Mouse (Mus musculus) layer of hippocampus, adult 11-12 months (tissue): ENCODE measurements around the gene Rab10.

Experiments used
- DNase-seq: peaks from one replicate; pipeline ENCODE4 v3.0.0; 2022; ENCODE audit warnings: low spot score

Rab10 gene

GRCm38 (mm10) chr12:3291849-3292248 lies 17.9 kb downstream of the Rab10 start:
- no peak for DNase-seq

GRCm38 (mm10) chr12:3291038-3291437 lies 18.7 kb downstream of the Rab10 start:
- no peak for DNase-seq

- no peak for DNase-seq
Measured at GRCm38 (mm10) chr12:3288440-3288839, 21.3 kb downstream of the Rab10 start.

- no peak for DNase-seq
Measured at GRCm38 (mm10) chr12:3285919-3286318, 23.9 kb downstream of the Rab10 start.

GRCm38 (mm10) chr12:3285377-3285776 lies 24.4 kb downstream of the Rab10 start:
- DNase-seq: no peak

GRCm38 (mm10) chr12:3284463-3284862 lies 25.3 kb downstream of the Rab10 start:
- DNase-seq: no peak

- DNase-seq: no peak
Measured at GRCm38 (mm10) chr12:3283829-3284440, 25.8 kb downstream of the Rab10 start.

GRCm38 (mm10) chr12:3282954-3283353 lies 26.8 kb downstream of the Rab10 start:
- DNase-seq: no peak

GRCm38 (mm10) chr12:3282520-3282919 lies 27.2 kb downstream of the Rab10 start:
- DNase-seq: no peak

- DNase-seq: no peak
Measured at GRCm38 (mm10) chr12:3278880-3279339, 30.9 kb downstream of the Rab10 start.

GRCm38 (mm10) chr12:3270818-3271217 lies 39.0 kb downstream of the Rab10 start:
- no peak for DNase-seq

- no peak for DNase-seq
Measured at GRCm38 (mm10) chr12:3267397-3267796, 42.4 kb downstream of the Rab10 start.

GRCm38 (mm10) chr12:3265188-3265587 lies 44.6 kb downstream of the Rab10 start:
- DNase-seq: no peak

GRCm38 (mm10) chr12:3264449-3264848 lies 45.3 kb downstream of the Rab10 start:
- no peak for DNase-seq

GRCm38 (mm10) chr12:3261596-3261995 lies 48.2 kb downstream of the Rab10 start:
- no peak for DNase-seq

GRCm38 (mm10) chr12:3255966-3256365 lies 53.8 kb downstream of the Rab10 start:
- DNase-seq: no peak

- DNase-seq: no peak
Measured at GRCm38 (mm10) chr12:3255435-3255834, 54.3 kb downstream of the Rab10 start.

- no peak for DNase-seq
Measured at GRCm38 (mm10) chr12:3253591-3253990, 56.2 kb downstream of the Rab10 start.

GRCm38 (mm10) chr12:3246091-3246490 lies 63.7 kb downstream of the Rab10 start:
- DNase-seq: no peak

- DNase-seq: no peak
Measured at GRCm38 (mm10) chr12:3239544-3239943, 70.2 kb downstream of the Rab10 start.

- DNase-seq: no peak
Measured at GRCm38 (mm10) chr12:3238361-3239051, 71.3 kb downstream of the Rab10 start.

- no peak for DNase-seq
Measured at GRCm38 (mm10) chr12:3237799-3238198, 72.0 kb downstream of the Rab10 start.

GRCm38 (mm10) chr12:3236831-3237681 lies 72.7 kb downstream of the Rab10 start:
- peak; percentile 51 for DNase-seq
